Mouse (Mus musculus) heart, embryonic 14.5 days (tissue): Measurements from ENCODE around the gene Gm10668. TPM values are rescaled to one million over a fixed set of nuclear protein-coding genes. Genes with fewer than 3 reads are reported as not detected.
"Not testable (repeated sequence)": the region's sequence is repeated elsewhere in the genome, so short reads cannot be mapped to it uniquely, and the experiment has no call there.

Experiments used
- ATAC-seq: fragments of 200-750 bp; cut with Nextera tagmentation; 2 replicates; pipeline ENCODE4 v1.8.0; 2017; ENCODE audit warnings: low read depth, moderate TSS enrichment; ENCODE audit not compliant: insufficient number of reproducible peaks, insufficient read depth, low FRiP score
- H3K27ac ChIP-seq, 2 experiments: fragments of 200-500 bp in 1 of 2; fragments of 300-500 bp in 1 of 2; sonication (generic) in 1 of 2; replicated peaks in 1 of 2; 2 replicates each; pipeline ENCODE4 v1.5.1; 2012 to 2014; ENCODE audit warnings: low read depth in 2 of 2, low read length in 2 of 2, control low read depth in 1 of 2, mild to moderate bottlenecking in 1 of 2, mixed read lengths in 1 of 2; ENCODE audit not compliant: control insufficient read depth in 1 of 2, insufficient read depth in 1 of 2
- H3K27me3 ChIP-seq: fragments of 300-500 bp; sonication (generic); 2 replicates; pipeline ENCODE4 v1.6.1; 2014; ENCODE audit warnings: mild to moderate bottlenecking, low read length, control low read depth; ENCODE audit not compliant: control insufficient read depth, insufficient read depth
- H3K36me3 ChIP-seq: fragments of 300-500 bp; sonication (generic); 2 replicates; pipeline ENCODE4 v1.6.1; 2014; ENCODE audit warnings: mild to moderate bottlenecking, control low read depth, low read length, mixed read lengths; ENCODE audit not compliant: control insufficient read depth, insufficient read depth
- H3K4me1 ChIP-seq, 2 experiments: fragments of 200-500 bp in 1 of 2; fragments of 300-500 bp in 1 of 2; sonication (generic) in 1 of 2; 2 replicates each; pipeline ENCODE4 v1.6.1; 2012 to 2014; ENCODE audit warnings: low read length in 2 of 2, control low read depth in 1 of 2, mixed read lengths in 1 of 2; ENCODE audit not compliant: control insufficient read depth in 2 of 2, insufficient read depth in 2 of 2
- H3K4me2 ChIP-seq: fragments of 300-500 bp; sonication (generic); 2 replicates; pipeline ENCODE4 v1.6.1; 2014; ENCODE audit warnings: mild to moderate bottlenecking, low read length
- H3K4me3 ChIP-seq, 2 experiments: fragments of 200-500 bp in 1 of 2; fragments of 300-500 bp in 1 of 2; sonication (generic) in 1 of 2; 2 replicates each; pipeline ENCODE4 v1.5.1; 2012 to 2014; ENCODE audit warnings: low read length in 2 of 2, mild to moderate bottlenecking in 2 of 2, control low read depth in 1 of 2, low read depth in 1 of 2, moderate library complexity in 1 of 2; ENCODE audit not compliant: control insufficient read depth in 1 of 2, insufficient read depth in 1 of 2
- H3K9ac ChIP-seq: fragments of 300-500 bp; sonication (generic); 2 replicates; pipeline ENCODE4 v1.6.1; 2014; ENCODE audit warnings: mild to moderate bottlenecking, low read length
- H3K9me3 ChIP-seq: fragments of 300-500 bp; sonication (generic); 2 replicates; pipeline ENCODE4 v1.6.1; 2016; ENCODE audit warnings: low read length, control low read depth; ENCODE audit not compliant: control insufficient read depth
- WGBS: fragments of 180-500 bp; shearing (Covaris S2); extraction: QIAGEN DNeasy Blood & Tissue Kit; methylation state at CpG from one replicate; pipeline ENCODE4 v1.1.7; 2014; 5-methylcytosine and 5-hydroxymethylcytosine counted together
- polyA plus RNA-seq: library from polyadenylated mRNA; unstranded; fragments of >200 nt; fragmentation: Nextera tagmentation; extraction: Ambion mirVana; gene quantifications from 2 replicates; pipeline ENCODE4 v1.2.1, GENCODE M21; 2014

Gene Gm10668
- not detected in 2 replicates for polyA plus RNA-seq

- not testable (repeated sequence) for H3K9me3 ChIP-seq, H3K4me3 ChIP-seq, H3K27me3 ChIP-seq, H3K36me3 ChIP-seq, H3K27ac ChIP-seq, H3K4me2 ChIP-seq, H3K9ac ChIP-seq, ATAC-seq, H3K4me1 ChIP-seq
- WGBS: no CpG with 5 or more reads among the region's 1 CpGs
Observed at GRCm38 (mm10) chr7:20730524-20730923, at the start of gene Gm10668. TSS of gene Gm10668 (minus strand) at chr7:20730624.

GRCm38 (mm10) chr7:20770885-20771284, 40.5 kb upstream of the Gm10668 start, which contains the start of gene Vmn1r112:
TSS of gene Vmn1r112 (plus strand) at chr7:20771185.
- not testable (repeated sequence) for H3K4me2 ChIP-seq, ATAC-seq, H3K4me3 ChIP-seq, H3K9ac ChIP-seq, H3K4me1 ChIP-seq, H3K9me3 ChIP-seq, H3K27me3 ChIP-seq, H3K36me3 ChIP-seq, H3K27ac ChIP-seq
- WGBS: no CpG with 5 or more reads among the region's 3 CpGs

- WGBS: no CpG with 5 or more reads among the region's 2 CpGs
- H3K27me3 ChIP-seq, H3K36me3 ChIP-seq, H3K9me3 ChIP-seq, ATAC-seq, H3K4me1 ChIP-seq, H3K9ac ChIP-seq, H3K4me3 ChIP-seq, H3K27ac ChIP-seq, H3K4me2 ChIP-seq: not testable (repeated sequence)
Observed at GRCm38 (mm10) chr7:20703116-20703515, 27.3 kb downstream of the Gm10668 start, which contains the start of gene Vmn1r111. TSS of gene Vmn1r111 (minus strand) at chr7:20703216.

Other genes with a start within 250 kb of the Gm10668 start
- gene Vmn1r103, start 220.1 kb downstream of the Gm10668 start, polyA plus RNA-seq: not detected in 2 replicates
- not detected in 2 replicates for gene Vmn1r104, start 196.8 kb downstream of the Gm10668 start, polyA plus RNA-seq
- not detected in 2 replicates for gene Gm5726, start 184.9 kb downstream of the Gm10668 start, polyA plus RNA-seq
- not detected in 2 replicates for gene Gm4141, start 154.4 kb downstream of the Gm10668 start, polyA plus RNA-seq
- not detected in 2 replicates for gene Gm4513, start 131.6 kb downstream of the Gm10668 start, polyA plus RNA-seq
- not detected in 2 replicates for gene Vmn1r107, start 61.7 kb downstream of the Gm10668 start, polyA plus RNA-seq
- not detected in 2 replicates for gene Vmn1r111, start 27.4 kb downstream of the Gm10668 start, polyA plus RNA-seq
- gene Vmn1r112, start 40.6 kb upstream of the Gm10668 start, polyA plus RNA-seq: not detected in 2 replicates
- gene Vmn1r113, start 56.7 kb upstream of the Gm10668 start, polyA plus RNA-seq: not detected in 2 replicates
- not detected in 2 replicates for gene Vmn1r114, start 81.6 kb upstream of the Gm10668 start, polyA plus RNA-seq
- gene Vmn1r115, start 114.4 kb upstream of the Gm10668 start, polyA plus RNA-seq: not detected in 2 replicates
- not detected in 2 replicates for gene Vmn1r116, start 141.6 kb upstream of the Gm10668 start, polyA plus RNA-seq
- not detected in 2 replicates for gene Vmn1r117, start 153.5 kb upstream of the Gm10668 start, polyA plus RNA-seq
- not detected in 2 replicates for gene Vmn1r118, start 181.7 kb upstream of the Gm10668 start, polyA plus RNA-seq